Mouse (Mus musculus) adrenal gland, postnatal 10 days (tissue): ENCODE data around the gene Olfr610. TPM values are rescaled to one million over a fixed set of nuclear protein-coding genes. Genes with fewer than 3 reads are reported as not detected.
"Not testable (repeated sequence)": the region's sequence is repeated elsewhere in the genome, so short reads cannot be mapped to it uniquely, and the experiment has no call there.

Experiments used
- DNase-seq: peaks from one replicate; pipeline ENCODE4 v3.0.0; 2021; ENCODE audit warnings: mixed read lengths
- long read RNA-seq, 2 experiments: library from polyadenylated mRNA; stranded (forward); transcript quantifications; one replicate each; pipeline ENCODE4 v2.0.0; 2021
- total RNA-seq, 2 experiments: library from RNA; stranded (reverse); gene quantifications; 2 replicates each; pipeline ENCODE4 v1.2.3; 2021

Gene Olfr610
- not detected for total RNA-seq
- long read RNA-seq, experiment 1: 0 reads
- long read RNA-seq, experiment 2: 0 reads

GRCm38 (mm10) chr7:103512022-103512421, at the start of gene Olfr610:
TSS of gene Olfr610 (minus strand) at chr7:103512122.
- no peak for DNase-seq

GRCm38 (mm10) chr7:103555779-103556178, 43.9 kb upstream of the Olfr610 start, which contains the start of gene Olfr615:
TSS of gene Olfr615 (plus strand) at chr7:103556079.
- DNase-seq: no peak

GRCm38 (mm10) chr7:103547774-103548173, 35.9 kb upstream of the Olfr610 start, which contains the start of gene Olfr613:
TSS of gene Olfr613 (plus strand) at chr7:103548074.
- DNase-seq: no peak

- not testable (repeated sequence) for DNase-seq
These were observed 30.7 kb upstream of the Olfr610 start, which contains the start of gene Olfr612 for GRCm38 (mm10) chr7:103542617-103543016. TSS of gene Olfr612 (minus strand) at chr7:103542717.

GRCm38 (mm10) chr7:103520746-103521145, 8.8 kb upstream of the Olfr610 start, which contains the start of gene Olfr611:
TSS of gene Olfr611 (minus strand) at chr7:103520846.
- not testable (repeated sequence) for DNase-seq

GRCm38 (mm10) chr7:103497962-103498361, 14.0 kb downstream of the Olfr610 start, which contains the start of gene Olfr609:
TSS of gene Olfr609 (minus strand) at chr7:103498062.
- no peak for DNase-seq

- DNase-seq: not testable (repeated sequence)
These were observed 34.8 kb downstream of the Olfr610 start for GRCm38 (mm10) chr7:103477106-103477505.

- DNase-seq: no peak
These were observed 42.3 kb downstream of the Olfr610 start, which contains the start of gene Olfr608 for GRCm38 (mm10) chr7:103469577-103469976. TSS of gene Olfr608 (plus strand) at chr7:103469877.

GRCm38 (mm10) chr7:103460590-103460989, 51.3 kb downstream of the Olfr610 start:
- DNase-seq: no peak

Other genes starting within 250 kb of the Olfr610 start
- not detected for gene Olfr596, start 206.5 kb downstream of the Olfr610 start, total RNA-seq
- not detected for gene Olfr597, start 195.8 kb downstream of the Olfr610 start, total RNA-seq
- not detected for gene Olfr598, start 188.6 kb downstream of the Olfr610 start, total RNA-seq
- gene Olfr599, start 176.2 kb downstream of the Olfr610 start, total RNA-seq: not detected
- gene Olfr600, start 162.5 kb downstream of the Olfr610 start, total RNA-seq: not detected
- not detected for gene Olfr601, start 149.5 kb downstream of the Olfr610 start, total RNA-seq
- gene Olfr603, start 125.9 kb downstream of the Olfr610 start, total RNA-seq: not detected
- not detected for gene Usp17lc, start 97.0 kb downstream of the Olfr610 start, total RNA-seq
- gene Olfr605, start 66.7 kb downstream of the Olfr610 start, total RNA-seq: not detected
- gene Olfr606, start 63.1 kb downstream of the Olfr610 start, total RNA-seq: not detected
- gene Olfr607, start 48.0 kb downstream of the Olfr610 start, total RNA-seq: not detected
- not detected for gene Olfr608, start 42.2 kb downstream of the Olfr610 start, total RNA-seq
- gene Olfr609, start 14.1 kb downstream of the Olfr610 start, total RNA-seq: not detected
- gene Olfr611, start 8.7 kb upstream of the Olfr610 start, total RNA-seq: not detected
- not detected for gene Olfr612, start 30.6 kb upstream of the Olfr610 start, total RNA-seq
- gene Olfr613, start 36.0 kb upstream of the Olfr610 start, total RNA-seq: not detected
- gene Olfr615, start 44.0 kb upstream of the Olfr610 start, total RNA-seq: not detected
- not detected for gene Olfr616, start 57.0 kb upstream of the Olfr610 start, total RNA-seq
- not detected for gene Olfr617, start 60.9 kb upstream of the Olfr610 start, total RNA-seq
- gene Olfr618, start 78.0 kb upstream of the Olfr610 start, total RNA-seq: not detected
- not detected for gene Olfr619, start 88.5 kb upstream of the Olfr610 start, total RNA-seq
- not detected for gene Olfr620, start 100.4 kb upstream of the Olfr610 start, total RNA-seq
- not detected for gene Olfr622, start 130.6 kb upstream of the Olfr610 start, total RNA-seq
- gene Olfr623, start 151.6 kb upstream of the Olfr610 start, total RNA-seq: not detected
- under 1 TPM; 0.06 to 0.09 TPM for gene Olfr624, start 159.1 kb upstream of the Olfr610 start, total RNA-seq
- gene Olfr625-ps1, start 170.6 kb upstream of the Olfr610 start, total RNA-seq: not detected
- gene Olfr243, start 202.5 kb upstream of the Olfr610 start, total RNA-seq: not detected
- not detected for gene Olfr628, start 218.3 kb upstream of the Olfr610 start, total RNA-seq
- gene Olfr629, start 232.8 kb upstream of the Olfr610 start, total RNA-seq: not detected
- not detected for gene Olfr630, start 245.2 kb upstream of the Olfr610 start, total RNA-seq